Mouse (Mus musculus) ovary, postnatal 14 days (tissue): ENCODE results near the gene Eif3b.

Experiments used
- DNase-seq: peaks from one replicate; pipeline ENCODE4 v3.0.0; 2022; ENCODE audit warnings: low spot score

Eif3b gene

DNA sequence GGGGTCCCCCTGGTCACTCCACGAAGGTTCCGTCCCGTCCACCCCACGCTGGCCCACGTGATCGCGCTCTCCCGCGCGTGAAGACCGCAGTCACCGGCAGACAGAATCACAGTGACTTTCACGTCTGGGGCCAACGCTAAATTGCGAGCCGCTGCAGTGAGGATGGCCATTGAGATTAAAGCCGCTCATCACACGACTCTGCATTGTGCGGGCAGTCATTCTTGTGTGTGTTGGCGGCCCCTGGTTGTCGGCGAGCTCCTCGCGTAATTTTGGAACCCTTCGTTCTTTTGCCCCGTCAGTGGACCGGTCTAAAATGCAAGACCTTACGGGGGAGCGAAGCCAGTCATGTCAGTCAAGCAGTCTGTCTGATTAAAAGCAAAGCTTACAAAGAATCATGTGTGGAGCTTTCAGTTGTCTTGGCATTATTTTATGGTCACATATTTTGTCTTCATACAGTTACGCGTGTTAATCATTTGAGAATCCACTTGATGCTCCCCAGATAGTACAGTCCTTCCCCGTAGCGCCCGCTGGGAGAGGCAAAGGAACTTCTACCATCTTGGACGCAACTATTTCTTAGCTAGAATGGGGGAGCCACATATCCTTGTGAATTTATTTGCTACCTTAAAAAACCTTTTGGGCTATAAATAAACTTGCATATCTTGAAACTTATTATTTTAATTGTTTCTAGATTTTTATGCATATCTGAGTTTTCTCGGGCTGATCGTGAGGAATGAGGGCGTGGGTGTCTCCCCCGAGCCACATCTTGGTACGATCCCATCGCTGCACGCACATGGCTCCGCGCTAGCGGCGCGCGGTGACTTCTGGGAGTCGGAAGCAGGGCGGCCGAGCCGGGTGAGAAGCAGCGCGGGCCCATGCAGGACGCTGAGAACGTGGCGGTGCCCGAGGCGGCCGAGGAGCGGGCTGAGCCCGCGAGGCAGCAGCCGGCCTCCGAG, at the start of gene Eif3b:
TSS of gene Eif3b (plus strand) at position 840 of the 953 bp plus-strand sequence.
- DNase-seq: peak; percentile 78

DNA sequence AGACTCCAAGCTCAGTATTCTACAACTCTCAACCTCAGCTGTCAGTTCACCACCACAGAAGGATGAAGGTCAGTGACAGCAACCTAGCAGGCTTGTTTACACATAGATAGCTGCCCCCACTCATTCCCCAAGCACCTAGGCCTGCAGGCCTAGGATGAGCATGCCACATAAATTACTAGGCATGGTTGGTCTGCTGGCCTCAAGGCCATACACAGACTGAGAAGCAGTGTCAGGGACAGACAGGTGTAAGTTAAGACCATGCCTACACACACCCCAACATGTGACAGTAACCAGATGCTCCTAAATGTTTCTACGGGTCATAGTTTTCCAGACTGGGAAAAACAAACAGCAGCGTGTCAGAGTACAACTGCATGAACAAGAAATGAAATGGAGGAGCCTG, 49.7 kb upstream of the Eif3b start:
- no peak for DNase-seq

DNA sequence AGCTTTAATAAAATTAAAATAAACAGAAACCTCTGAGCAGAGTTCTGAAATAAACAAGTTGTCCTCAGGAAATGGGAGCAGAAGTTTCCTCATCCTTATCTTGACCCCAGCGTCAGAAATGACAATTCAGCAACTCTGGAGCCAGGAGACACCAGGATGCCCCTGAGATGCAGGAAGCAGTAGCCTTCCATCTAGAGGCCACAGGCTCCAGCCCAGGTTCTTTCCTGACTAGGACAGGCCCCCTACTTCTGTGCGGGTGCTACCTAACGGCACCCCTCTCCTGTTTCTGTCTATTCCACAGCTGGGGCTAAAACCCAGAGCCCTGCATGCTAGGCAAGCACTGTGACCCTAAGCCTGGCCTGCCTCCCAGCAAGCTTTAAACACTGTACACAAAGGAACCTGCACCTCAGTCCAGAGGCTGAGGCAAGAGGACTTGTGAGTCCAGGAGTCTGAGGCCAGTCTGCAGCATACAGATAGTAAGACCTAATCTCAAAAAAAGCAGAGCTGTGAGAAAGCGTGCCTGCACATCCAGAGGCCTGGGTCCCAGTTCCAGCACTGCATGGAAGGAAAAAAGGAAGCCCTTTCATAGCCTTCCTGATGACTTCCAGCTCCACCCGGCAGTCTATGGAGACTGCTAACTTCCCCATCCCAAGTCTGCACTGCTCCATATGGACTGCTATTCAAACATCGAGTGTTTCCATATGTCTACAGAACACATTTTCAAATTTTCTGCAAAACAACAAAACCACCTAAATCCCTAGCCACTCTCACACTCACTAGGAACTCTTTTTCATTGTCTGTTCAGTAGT, 48.5 kb upstream of the Eif3b start:
- no peak for DNase-seq

DNA sequence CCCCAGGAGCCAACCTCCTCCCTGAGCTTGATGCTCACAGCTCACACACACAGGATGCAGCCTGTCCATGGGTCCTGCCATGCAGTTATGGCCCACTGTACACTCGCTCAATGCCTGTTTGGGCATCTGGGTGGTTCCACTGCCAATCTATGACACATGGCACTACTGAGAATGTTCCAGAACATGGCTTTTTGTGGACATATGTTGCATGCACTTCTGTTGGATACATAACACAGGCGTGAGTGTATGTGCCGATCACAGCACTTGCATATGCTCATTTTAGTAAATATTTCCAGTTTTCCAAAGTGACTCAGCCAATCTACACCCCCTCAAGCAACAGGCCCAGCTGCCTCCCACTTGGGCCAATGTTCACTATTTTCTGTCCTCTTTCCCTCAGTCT, 47.5 kb upstream of the Eif3b start:
- no peak for DNase-seq

DNA sequence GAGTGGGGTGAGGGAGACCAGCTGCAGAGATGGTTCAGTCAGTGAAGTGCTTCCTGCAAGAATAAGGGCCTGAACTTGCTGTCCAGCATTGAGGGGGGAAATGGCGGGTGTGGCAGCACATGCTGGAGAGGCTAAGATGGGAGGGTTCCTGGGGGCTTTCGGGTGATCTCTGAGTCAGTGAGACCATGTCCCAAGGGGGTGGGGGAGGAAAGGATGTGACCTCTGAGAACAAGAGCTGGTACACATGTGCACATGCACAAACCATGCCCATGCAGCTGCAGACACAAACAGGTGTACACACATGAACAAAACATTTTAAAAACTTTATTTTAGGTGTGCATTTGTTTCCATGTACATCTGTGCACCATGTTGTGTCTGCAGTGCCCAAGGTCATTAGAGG, 45.4 kb upstream of the Eif3b start:
- no peak for DNase-seq

DNA sequence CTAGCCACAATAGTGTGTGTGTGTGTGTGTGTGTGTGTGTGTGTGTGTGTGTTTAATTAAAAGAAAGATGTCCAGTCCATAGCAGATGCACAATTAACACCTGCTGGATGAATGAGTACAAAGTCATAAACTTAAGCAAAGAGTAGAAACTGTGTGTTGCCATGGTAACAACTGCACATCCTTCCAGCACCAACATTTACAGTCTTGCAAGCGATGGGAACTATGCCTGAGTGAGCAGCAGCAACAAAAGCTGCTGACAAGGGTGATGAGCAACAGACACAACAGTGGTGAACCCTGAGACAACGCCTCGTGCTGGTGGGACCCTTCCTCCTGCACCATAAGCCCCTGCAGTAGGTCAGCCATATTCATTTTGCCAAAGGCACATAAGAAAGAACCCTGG, 44.9 kb upstream of the Eif3b start:
- DNase-seq: no peak

DNA sequence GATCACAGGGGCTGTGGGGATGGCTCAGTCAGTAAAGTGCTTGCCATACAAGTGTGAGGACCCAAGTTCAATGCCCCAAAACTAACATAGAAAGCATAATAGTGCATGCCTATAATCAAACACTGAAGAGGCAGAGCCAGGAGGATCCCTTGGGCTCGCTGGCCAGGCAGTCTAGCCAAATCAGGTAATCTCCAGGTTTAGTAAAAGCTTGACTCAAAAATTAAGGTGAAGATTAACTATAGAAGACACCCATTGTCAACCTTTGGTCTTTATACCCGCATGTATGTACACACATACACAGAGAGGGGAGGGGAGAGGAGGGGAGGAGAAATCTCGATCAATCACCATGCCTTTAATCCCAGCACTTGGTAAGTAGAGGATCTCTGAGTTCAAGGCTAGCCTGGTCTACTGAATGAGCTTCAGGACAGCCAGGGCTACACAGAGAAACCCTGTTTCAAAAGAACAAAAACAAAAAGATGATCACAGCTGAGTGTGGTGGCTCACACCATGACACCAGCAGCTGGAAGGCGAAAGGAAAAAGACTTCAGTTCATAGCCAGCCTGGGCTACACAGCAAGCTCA, 43.8 kb upstream of the Eif3b start:
- DNase-seq: no peak

DNA sequence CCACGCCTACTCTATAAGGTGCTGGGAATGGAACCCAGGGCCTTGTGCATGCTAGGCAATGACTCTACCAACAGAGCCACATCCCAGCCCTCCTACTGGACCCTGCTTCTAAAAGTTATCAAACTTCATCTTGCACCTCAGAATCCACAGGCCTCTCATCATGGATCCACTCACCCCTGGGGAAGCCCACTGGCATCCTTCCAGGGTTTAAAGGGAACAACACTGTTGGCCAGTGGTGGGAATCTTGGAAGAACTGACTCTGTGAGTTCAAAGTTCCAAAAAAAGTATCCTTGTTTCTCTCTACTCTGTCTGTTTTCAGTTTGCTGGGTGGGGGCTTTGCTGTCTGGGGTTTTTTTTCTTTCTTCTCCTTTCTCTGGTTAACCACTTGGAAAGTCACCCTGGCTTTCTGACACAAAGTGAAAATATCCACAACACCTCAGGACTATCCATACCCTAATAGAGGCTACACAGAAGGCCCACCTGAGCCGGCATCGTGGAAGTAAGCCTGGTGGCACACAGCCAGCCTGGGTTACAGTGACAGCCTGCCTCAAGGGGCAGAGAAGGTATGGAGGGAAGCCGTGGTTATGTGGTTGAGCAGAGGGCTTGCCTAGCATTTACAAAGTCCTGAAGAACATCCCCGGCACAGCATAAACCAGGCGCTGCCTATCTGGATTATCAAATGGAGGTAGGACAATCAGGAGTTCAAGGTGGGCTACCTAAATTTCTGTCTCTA, 40.8 kb upstream of the Eif3b start:
- no peak for DNase-seq

DNA sequence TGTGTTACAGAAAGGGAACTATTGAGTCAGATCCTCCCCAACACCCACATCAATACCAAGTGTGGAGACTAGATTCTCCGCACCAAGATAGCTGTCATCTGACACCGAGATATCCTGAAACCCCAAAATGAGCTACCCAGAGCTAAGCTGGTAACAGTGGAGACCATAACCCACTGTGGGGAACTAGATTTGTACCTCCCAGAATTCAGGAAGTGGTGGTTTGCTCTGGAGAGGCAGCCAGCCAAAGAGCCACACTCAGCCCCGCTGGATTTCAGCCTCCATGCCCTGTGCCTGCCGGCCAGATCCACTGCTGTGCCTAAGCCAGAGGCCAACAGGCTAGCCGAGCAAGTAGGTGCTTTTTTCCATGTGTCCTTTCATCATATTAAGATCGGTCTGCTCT, 39.8 kb upstream of the Eif3b start:
- DNase-seq: no peak

DNA sequence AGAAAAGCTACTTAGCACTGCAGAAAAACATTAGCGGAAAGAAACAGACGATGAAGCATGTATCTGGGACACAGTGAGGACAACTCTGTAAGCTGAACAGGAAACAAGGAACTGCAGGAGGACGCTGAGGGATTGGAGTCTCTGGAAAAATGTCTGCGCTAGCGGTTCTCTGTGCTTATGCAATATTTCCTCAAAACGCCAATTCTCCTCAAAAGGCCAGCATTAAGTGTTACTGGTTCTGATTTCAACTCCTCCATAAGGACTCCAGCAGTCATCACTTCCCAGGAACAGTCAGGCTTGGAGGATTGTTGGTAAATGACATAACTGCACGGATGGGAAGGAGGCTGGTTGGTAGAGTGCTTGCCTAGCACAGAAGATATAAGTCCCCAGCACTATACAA, 38.0 kb upstream of the Eif3b start:
- DNase-seq: no peak

DNA sequence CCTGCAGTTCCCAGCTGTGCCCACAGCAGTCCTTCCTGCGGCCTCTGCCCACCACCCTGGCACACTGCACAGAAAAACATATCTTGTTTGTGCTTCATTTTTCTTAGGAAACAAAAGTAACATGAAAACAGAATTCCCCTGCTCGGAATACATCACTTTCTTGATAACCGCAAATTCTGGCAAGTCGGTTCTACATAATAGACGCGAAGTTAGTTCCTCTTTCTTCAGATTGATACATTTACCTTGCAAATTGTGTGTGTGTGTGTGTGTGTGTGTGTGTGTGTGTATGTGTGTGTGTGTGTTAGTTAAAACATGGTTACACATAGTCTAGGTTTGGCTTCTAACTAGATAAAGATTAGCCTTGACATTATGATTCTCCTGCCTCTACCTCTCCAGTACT, 36.4 kb upstream of the Eif3b start:
- no peak for DNase-seq

DNA sequence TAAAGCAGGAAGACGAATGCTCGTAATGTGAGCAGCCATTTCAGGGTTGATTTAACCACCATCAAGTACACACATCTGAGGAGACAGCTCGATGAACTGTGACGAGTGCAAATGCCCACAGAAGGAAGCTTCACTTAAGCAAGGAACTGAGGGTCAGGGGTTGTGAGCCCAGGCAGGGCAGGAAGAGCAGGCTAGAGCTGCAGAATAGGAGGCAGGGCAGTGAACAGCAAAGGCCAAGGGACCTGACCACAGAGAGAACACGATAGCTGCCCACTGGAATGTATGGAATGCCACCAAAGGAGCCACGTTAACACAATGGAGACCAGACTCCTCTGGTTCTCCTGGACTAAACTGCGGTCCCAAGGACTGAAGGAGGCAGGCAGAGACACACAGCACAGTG, 35.6 kb upstream of the Eif3b start:
- DNase-seq: no peak

DNA sequence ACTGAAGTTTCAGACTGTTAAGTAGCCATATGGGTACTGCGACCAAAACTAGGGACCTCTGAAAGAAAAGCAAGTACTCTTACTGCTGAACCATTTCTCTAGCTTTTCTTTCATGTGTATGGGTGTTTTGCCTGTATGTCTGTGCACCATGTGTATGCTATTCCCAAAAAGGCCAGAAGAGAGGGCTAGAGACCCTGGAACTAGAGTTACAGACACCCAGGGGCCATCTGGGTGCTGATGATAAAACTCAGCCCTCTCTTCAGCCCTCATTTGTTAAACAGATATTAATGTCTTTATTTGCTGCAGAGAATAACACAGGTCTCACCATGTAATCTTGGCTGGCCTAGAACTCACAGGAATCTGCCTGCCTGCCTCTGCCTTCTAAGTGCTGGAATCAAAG, 34.7 kb upstream of the Eif3b start:
- DNase-seq: no peak

DNA sequence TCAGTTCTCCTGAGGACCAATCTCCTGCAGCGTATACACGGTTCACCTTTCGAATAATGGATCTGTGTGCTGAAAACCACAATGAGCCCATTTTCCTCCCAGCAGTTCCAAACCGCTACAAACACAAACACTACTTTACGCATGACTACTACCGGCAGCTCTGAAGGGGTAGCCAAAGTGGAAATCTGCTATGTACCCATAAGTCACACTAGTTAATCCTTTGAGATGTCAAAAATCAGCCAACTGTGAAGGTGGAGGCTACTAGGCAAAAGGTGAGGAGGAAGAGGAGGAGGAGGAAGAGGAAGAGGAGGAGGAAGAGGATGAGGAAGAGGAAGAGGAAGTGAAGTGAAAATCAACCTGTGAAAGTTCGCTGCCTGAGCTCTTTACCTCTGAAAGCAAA, 31.9 kb upstream of the Eif3b start:
- no peak for DNase-seq

DNA sequence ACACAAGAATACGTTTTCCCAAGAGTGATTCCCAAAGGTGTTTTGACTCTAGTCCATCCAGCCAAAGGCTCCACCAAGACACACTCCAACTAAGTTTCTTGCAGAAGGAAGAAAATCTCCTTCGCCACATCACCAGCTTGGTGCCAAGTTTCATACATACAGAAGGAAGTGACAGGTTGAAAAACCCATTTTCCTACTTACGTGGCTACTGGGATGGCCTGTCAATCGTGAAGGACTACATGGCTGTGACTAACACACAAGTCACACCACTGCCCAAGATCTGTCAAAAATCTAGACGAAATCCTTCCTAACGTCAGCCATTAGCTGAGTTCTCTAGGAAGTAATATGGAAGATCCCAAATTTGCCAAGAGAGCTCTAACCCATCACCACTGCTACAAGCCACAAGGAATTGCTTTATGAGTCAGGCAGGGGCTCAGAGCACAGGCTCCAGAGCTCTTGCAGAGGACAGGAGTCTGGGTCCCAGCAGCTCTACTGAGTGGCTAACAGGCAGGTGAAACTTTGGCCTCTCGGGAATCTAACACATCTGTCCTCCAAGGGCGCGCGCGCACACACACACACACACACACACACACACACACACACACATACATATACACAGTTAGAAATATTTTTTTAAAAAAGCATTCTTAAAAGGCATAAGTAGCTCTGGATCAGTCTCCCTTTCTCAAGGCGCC, 31.2 kb upstream of the Eif3b start:
- no peak for DNase-seq

DNA sequence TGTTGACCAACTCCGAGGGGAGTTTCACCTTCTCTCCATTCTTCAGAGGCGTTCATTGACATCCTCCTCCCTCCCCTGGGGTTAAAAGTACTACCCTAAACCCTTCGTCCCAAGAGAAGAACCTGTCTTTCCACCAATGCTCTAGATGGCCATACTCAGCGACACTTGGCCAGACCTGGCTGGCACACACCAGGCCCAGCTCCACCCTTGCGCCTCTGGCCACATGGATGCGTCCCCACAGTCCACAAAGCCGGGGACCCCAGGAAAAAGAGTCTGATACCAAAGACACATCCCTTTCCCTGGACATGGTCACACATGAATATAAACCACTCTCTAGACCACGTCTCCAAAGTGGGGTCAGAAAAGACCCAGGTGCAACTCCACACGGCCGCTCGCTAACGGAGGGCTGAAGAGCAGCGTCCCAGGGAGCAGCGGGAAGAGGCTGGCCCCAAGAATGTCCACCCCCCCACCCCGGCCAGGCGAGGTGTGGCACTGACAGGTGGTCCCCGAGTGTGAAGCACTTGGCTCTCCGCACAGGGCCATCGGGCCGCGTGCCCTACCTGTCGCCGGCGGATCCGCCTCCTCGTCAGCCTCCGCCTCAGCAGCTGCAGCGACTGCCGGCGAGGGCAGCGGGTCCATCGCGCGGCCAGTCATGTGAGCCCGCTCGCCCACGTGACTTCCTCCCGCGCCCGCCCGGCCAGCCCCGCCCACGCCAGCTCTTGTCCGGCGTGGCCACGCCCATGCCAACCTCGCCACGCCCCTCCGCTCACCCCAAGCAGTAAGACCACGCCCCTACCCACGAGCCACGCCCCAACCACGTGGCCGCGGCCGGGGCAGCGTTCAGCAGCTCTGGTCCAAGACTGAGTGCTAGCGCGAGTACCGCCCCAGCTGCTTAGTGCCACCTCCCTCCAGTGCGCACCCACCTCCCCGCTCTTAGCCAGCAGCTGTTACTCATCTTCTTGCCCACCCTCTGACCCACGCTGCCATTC, 30.2 kb upstream of the Eif3b start, which contains the start of gene Snx8:
TSS of gene Snx8 (minus strand) at position 675 of the 989 bp plus-strand sequence.
- peak; percentile 96 for DNase-seq

DNA sequence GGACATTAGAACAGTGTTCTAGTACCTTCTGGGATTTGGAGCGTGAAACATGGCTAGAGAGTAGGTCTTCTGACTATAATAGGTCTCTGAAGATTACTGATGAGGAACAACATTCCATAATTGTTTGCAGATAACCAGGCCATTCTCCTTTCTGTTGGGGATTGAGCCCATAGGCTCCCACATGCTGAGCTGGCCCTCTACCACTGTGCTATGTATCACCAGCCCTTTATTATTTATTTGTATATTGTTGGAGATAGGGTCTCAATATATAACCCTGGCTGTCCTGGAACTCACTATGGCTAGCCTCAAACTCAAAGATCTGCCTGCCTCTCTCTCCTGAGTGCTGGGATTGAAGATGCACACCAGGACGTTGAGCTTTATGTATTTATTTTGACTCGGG, 29.5 kb upstream of the Eif3b start:
- DNase-seq: no peak

DNA sequence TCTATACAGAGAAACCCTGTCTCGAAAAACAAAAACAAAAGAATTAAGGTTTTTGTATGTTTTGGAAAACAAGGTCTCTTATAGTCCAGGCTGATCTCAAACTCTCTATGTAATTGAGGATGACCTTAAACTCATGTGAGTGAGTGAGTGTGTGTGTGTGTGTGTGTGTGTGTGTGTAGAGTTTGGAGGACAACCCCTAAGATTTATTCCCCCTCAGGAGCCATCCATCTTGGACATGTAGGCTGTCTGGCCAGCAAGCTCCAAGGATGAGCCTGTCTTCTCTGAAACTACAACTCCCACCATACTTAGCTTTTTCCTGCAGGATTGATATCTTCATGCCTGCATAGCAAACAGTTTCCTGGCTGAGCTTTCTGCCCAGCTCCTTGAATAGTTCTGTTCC, 27.7 kb upstream of the Eif3b start:
- DNase-seq: no peak

DNA sequence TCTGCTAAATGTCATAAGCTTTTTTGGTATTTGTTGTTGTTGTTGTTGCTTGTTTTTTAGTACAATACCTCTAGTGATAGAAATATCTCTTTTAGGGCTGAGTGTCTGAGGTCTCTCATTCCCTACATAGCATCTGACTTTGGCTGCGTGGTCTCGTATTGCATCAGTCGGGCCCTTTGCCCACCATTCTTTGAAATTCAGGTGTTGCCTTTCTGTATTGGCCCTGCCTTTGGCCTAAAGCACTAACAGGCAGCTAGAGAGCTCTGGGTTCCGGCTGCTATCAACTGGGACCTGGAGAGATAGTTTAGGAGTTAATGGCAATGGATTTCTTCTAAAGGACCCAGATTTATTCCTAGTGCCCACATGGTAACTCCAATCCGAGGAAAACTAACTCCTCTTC, 27.1 kb upstream of the Eif3b start:
- no peak for DNase-seq

DNA sequence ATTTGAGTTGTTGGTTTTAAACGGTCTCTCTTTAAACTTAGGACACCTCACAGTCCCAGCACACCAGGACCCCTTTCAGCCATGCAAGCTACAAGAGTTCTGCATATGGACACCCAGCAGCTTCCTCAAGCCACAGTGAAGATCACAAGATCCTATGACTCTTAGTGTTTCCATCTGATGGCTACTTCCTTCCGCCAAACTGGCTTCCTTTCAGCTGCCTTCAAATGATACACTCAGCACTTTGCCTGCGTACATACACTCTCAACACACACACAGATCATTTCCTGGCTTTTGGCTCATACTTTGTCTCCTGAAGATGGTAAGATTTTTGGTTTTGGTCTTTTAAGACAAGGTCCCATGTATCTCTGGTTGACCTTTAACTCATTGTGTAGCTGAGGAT, 26.4 kb upstream of the Eif3b start:
- DNase-seq: no peak
